Mouse (Mus musculus) embryonic facial prominence, embryonic 11.5 days (tissue): ENCODE results near the gene Ctsf. TPM values are rescaled to one million over a fixed set of nuclear protein-coding genes. Genes with fewer than 3 reads are reported as not detected.
"Not testable (repeated sequence)": the region's sequence is repeated elsewhere in the genome, so short reads cannot be mapped to it uniquely, and the experiment has no call there.

Source experiments
- ATAC-seq: fragments of 200-750 bp; cut with Nextera tagmentation; replicated peaks from 2 replicates; pipeline ENCODE4 v1.8.0; 2017; ENCODE audit warnings: low read depth; ENCODE audit not compliant: insufficient number of reproducible peaks, low FRiP score, low TSS enrichment
- DNase-seq: peaks from one replicate; pipeline ENCODE4 v3.0.0-alpha.2; 2015; ENCODE audit warnings: low spot score
- H3K27ac ChIP-seq: fragments of 300-500 bp; sonication (generic); replicated peaks from 2 replicates; pipeline ENCODE4 v1.5.1; 2014; ENCODE audit warnings: mild to moderate bottlenecking, low read depth, low read length, control low read depth
- H3K27me3 ChIP-seq: fragments of 300-500 bp; sonication (generic); 2 replicates; pipeline ENCODE4 v1.6.1; 2014; ENCODE audit warnings: mild to moderate bottlenecking, low read length, moderate library complexity, mixed read lengths; ENCODE audit not compliant: control insufficient read depth, insufficient read depth
- H3K36me3 ChIP-seq: fragments of 300-500 bp; sonication (generic); replicated peaks from 2 replicates; pipeline ENCODE4 v1.6.1; 2014; ENCODE audit warnings: low read depth, mild to moderate bottlenecking, low read length, moderate library complexity, mixed read lengths; ENCODE audit not compliant: control insufficient read depth, insufficient read depth
- H3K4me1 ChIP-seq: fragments of 300-500 bp; sonication (generic); 2 replicates; pipeline ENCODE4 v1.6.1; 2014; ENCODE audit warnings: low read length, mixed read lengths; ENCODE audit not compliant: control insufficient read depth, insufficient read depth
- H3K4me2 ChIP-seq: fragments of 300-500 bp; sonication (generic); 2 replicates; pipeline ENCODE4 v1.6.1; 2014; ENCODE audit warnings: low read depth, mild to moderate bottlenecking, control low read depth, low read length, moderate library complexity
- H3K4me3 ChIP-seq: fragments of 300-500 bp; sonication (generic); 2 replicates; pipeline ENCODE4 v1.5.1; 2014; ENCODE audit warnings: low read depth, low read length, control low read depth
- H3K9ac ChIP-seq: fragments of 300-500 bp; sonication (generic); replicated peaks from 2 replicates; pipeline ENCODE4 v1.6.1; 2014; ENCODE audit warnings: mild to moderate bottlenecking, control low read depth, low read length
- H3K9me3 ChIP-seq: fragments of 300-500 bp; sonication (generic); replicated peaks from 2 replicates; pipeline ENCODE4 v1.6.1; 2016; ENCODE audit warnings: mild to moderate bottlenecking, low read length, inconsistent platforms, mixed read lengths; ENCODE audit not compliant: control insufficient read depth
- WGBS: fragments of 180-500 bp; shearing (Covaris S2); extraction: QIAGEN DNeasy Blood & Tissue Kit; methylation state at CpG from one replicate; pipeline ENCODE4 v1.1.7; 2014; 5-methylcytosine and 5-hydroxymethylcytosine counted together
- polyA plus RNA-seq: library from polyadenylated mRNA; unstranded; fragments of >200 nt; fragmentation: Nextera tagmentation; extraction: Ambion mirVana; gene quantifications from 2 replicates; pipeline ENCODE4 v1.2.1, GENCODE M21; 2014

Gene Ctsf
- 20.9 and 30.3 TPM in 2 replicates for polyA plus RNA-seq

GRCm38 (mm10) chr19:4854552-4855469 is at the start of gene Ctsf:
TSS of gene Ctsf (plus strand) at chr19:4855130.
- Histone ChIP-seq H3K4me2 (peak within 1 kb of the TSS; percentile 89), H3K4me1 (no peaks in the 10 kb centered on the region), H3K9ac (peak within 1 kb of the TSS; percentile 59), H3K36me3 (no peaks in the 10 kb centered on the region), H3K27ac (no peak within 1 kb of the TSS), H3K27me3 (no peaks in the 10 kb centered on the region), H3K4me3 (peak within 1 kb of the TSS; percentile 53), H3K9me3 (no peaks in the 10 kb centered on the region)
- ATAC-seq (peak; percentile 82), DNase-seq (peak; percentile 86)
- 4% methylated on average over 45 of the region's 45 CpGs for WGBS

DNA sequence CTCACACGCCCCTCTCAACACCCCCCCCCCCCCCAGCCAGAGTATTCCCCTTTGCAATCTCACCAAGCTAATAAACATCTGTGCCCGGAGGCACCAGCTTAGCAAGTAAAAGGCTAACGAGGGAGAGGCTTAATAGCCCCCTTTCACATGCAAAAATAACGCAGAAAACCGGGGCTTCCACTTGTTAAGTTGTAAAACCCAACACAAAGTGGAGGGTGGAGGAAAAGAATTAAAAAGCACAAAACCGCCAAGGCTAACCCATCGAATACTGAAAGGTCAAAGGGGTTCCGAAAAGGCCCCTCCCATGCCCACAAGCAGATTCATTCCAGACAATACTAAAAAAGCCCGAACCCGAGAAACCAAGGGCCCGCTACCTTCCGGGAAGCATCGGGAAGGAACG is 44.6 kb upstream of the Ctsf start:
- ATAC-seq (no peak), DNase-seq (no peak)
- H3K4me3 ChIP-seq, result peak overlapping the region; percentile 76
- H3K27me3 ChIP-seq, result no peaks in the 10 kb centered on the region
- no peaks in the 10 kb centered on the region for H3K9me3 ChIP-seq
- WGBS, result under 1% methylated on average over 14 of the region's 14 CpGs
- H3K9ac ChIP-seq, result peak overlapping the region; percentile 92
- peak overlapping the region; percentile 77 for H3K4me2 ChIP-seq
- no peak overlapping the region for H3K27ac ChIP-seq
- H3K36me3 ChIP-seq, result no peaks in the 10 kb centered on the region
- no peaks in the 10 kb centered on the region for H3K4me1 ChIP-seq

- DNase-seq, result no peak
These were observed 44.2 kb upstream of the Ctsf start for GRCm38 (mm10) chr19:4810746-4811062.

DNA sequence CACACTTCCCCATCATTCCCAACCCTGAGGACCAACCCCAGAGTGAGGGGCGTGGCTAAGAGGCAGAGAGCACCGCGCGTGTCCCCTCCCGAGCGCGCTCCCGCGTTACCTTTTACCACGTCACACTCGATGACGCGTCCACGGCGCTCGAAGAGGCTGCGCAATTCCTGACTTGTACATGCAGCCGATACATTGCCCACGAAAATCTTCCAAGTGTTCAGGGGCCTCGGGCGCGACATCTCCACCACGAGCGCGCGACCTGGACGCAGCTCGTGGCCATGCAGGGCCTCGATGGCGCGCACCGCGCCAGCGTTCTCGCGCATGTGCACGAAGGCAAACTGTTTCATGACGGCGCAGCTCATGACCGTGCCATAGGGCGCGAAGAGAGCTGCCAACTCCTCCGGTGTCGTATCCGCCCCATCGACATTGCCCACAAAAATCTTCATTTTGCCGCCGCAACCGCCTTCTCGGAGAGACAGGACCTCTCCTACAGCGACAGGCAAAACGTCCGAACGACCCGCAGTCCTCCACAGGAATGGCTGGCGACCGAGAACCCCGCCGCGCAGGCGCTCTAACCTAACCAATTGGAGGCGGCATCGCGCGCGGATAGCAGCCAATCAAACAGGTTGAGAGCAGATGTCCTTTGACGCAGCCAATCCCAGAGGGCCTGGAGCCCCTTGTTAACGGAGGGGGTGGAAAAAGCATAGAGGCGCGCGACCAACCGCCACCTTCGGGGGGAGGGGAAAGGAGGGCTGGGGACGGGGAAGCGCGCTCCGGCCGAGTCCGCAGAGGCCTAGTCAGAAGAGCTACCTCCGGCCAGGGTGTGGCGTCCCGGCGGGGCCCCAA is 43.6 kb upstream of the Ctsf start, which contains the start of the genes Gm21992 and Rbm14:
TSS of gene Gm21992 (minus strand) at position 550 of the 846 bp plus-strand sequence.
TSS of gene Rbm14 (minus strand) at position 572 of the 846 bp plus-strand sequence.
- Histone ChIP-seq H3K27ac (peak within 1 kb of the TSS; percentile 68), H3K27me3 (no peaks in the 10 kb centered on the region), H3K4me3 (peak within 1 kb of the TSS; percentile 76), H3K9ac (peak within 1 kb of the TSS; percentile 92), H3K36me3 (no peaks in the 10 kb centered on the region), H3K9me3 (no peaks in the 10 kb centered on the region), H3K4me2 (peak within 1 kb of the TSS; percentile 77), H3K4me1 (no peaks in the 10 kb centered on the region)
- ATAC-seq (peak; percentile 97), DNase-seq (peak; percentile 99)
- WGBS, result under 1% methylated on average over 83 of the region's 83 CpGs

More at GRCm38 (mm10) chr19:4810746-4811062, 44.2 kb upstream of the Ctsf start:
- peak overlapping the region; percentile 92 for H3K9ac ChIP-seq
- 0% methylated on average over 17 of the region's 17 CpGs for WGBS
- H3K27ac ChIP-seq, result no peak overlapping the region
- peak overlapping the region; percentile 76 for H3K4me3 ChIP-seq
- no peaks in the 10 kb centered on the region for H3K27me3 ChIP-seq
- H3K4me2 ChIP-seq, result peak overlapping the region; percentile 77
- ATAC-seq, result no peak
- H3K9me3 ChIP-seq, result no peaks in the 10 kb centered on the region
- H3K4me1 ChIP-seq, result no peaks in the 10 kb centered on the region
- no peaks in the 10 kb centered on the region for H3K36me3 ChIP-seq

GRCm38 (mm10) chr19:4811909-4812242 is 43.1 kb upstream of the Ctsf start:
- Histone ChIP-seq H3K9me3 (no peaks in the 10 kb centered on the region), H3K4me2 (peak overlapping the region; percentile 49), H3K9ac (peak overlapping the region; percentile 92), H3K4me1 (no peaks in the 10 kb centered on the region), H3K36me3 (no peaks in the 10 kb centered on the region), H3K27ac (peak overlapping the region; percentile 68), H3K27me3 (no peaks in the 10 kb centered on the region), H3K4me3 (peak overlapping the region; percentile 76)
- DNase-seq (no peak), ATAC-seq (peak; percentile 49)
- WGBS, result 7% methylated on average over 12 of the region's 12 CpGs

GRCm38 (mm10) chr19:4812334-4812949 is 42.5 kb upstream of the Ctsf start:
- not testable (repeated sequence) for DNase-seq, H3K27ac ChIP-seq, H3K4me1 ChIP-seq, H3K9me3 ChIP-seq, H3K36me3 ChIP-seq, ATAC-seq, H3K27me3 ChIP-seq
- Histone ChIP-seq H3K9ac (peak overlapping the region; percentile 92), H3K4me3 (peak overlapping the region; percentile 76), H3K4me2 (peak overlapping the region; percentile 49)
- 79% methylated on average over 8 of the region's 8 CpGs for WGBS

GRCm38 (mm10) chr19:4813015-4813414 is 41.9 kb upstream of the Ctsf start:
- no peak overlapping the region for H3K27ac ChIP-seq
- H3K27me3 ChIP-seq, result no peaks in the 10 kb centered on the region
- no peaks in the 10 kb centered on the region for H3K4me1 ChIP-seq
- H3K4me3 ChIP-seq, result no peak overlapping the region
- no peaks in the 10 kb centered on the region for H3K36me3 ChIP-seq
- DNase-seq (peak; percentile 35), ATAC-seq (no peak)
- WGBS, result 80% methylated on average over 5 of the region's 6 CpGs
- H3K9ac ChIP-seq, result no peak overlapping the region
- no peaks in the 10 kb centered on the region for H3K9me3 ChIP-seq
- no peak overlapping the region for H3K4me2 ChIP-seq
